Mouse (Mus musculus) liver (tissue): ENCODE data around the gene Dlec1.

Source experiments
- DNase-seq: peaks from one replicate; pipeline ENCODE4 v3.0.0-alpha.2; 2020; ENCODE audit warnings: mixed read lengths

Dlec1 gene

GRCm38 (mm10) chr9:119101992-119102782, at the start of gene Dlec1:
Gene Dlec1 (plus strand): TSS chr9:119102478.
- DNase-seq = peak; percentile 57

GRCm38 (mm10) chr9:119053964-119054576, 48.2 kb upstream of the Dlec1 start:
- no peak for DNase-seq

- no peak for DNase-seq
These were observed 46.9 kb upstream of the Dlec1 start for GRCm38 (mm10) chr9:119055336-119055735.

DNA sequence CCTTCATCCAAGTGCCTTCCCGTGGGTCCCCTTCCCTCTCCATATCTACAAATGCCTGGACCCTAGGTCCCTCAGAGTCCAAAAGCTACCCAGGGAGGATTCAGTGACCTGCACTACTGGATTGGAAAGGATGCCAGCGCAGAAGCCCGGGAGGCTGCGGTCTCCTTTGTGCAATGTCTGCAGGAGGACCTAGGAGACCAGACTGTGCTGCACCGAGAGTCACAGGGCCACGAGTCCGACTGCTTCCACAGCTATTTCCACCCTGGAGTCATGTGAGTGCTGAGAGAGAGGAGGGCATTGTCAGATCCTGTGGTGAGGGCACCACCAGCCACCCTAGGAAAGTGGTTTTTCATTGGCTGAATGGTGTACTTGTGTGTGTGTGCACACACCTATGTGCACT, 44.0 kb upstream of the Dlec1 start:
- DNase-seq = no peak

DNA sequence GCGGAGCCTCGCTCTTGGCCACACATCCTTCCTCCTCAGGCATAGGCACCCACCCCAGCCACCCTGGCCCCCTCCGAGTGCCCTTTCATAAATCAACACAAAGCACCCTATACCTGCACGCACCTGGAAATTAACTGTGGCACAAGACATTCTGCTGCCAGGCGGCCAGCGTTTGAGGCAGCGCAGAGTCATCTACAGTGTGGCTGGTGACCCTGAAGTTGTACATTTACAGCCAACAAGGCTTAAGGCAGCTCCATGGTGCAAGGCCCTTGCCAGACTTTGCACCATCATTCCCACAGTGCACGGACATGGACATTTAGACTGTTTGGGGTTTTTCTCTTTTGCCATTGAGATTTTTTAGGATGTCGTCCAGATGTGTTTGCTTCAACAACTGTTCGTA, 41.6 kb upstream of the Dlec1 start:
- no peak for DNase-seq

GRCm38 (mm10) chr9:119063036-119063644, 39.1 kb upstream of the Dlec1 start:
- DNase-seq = peak; percentile 60

- no peak for DNase-seq
These were observed 38.0 kb upstream of the Dlec1 start for GRCm38 (mm10) chr9:119064296-119064695.

DNA sequence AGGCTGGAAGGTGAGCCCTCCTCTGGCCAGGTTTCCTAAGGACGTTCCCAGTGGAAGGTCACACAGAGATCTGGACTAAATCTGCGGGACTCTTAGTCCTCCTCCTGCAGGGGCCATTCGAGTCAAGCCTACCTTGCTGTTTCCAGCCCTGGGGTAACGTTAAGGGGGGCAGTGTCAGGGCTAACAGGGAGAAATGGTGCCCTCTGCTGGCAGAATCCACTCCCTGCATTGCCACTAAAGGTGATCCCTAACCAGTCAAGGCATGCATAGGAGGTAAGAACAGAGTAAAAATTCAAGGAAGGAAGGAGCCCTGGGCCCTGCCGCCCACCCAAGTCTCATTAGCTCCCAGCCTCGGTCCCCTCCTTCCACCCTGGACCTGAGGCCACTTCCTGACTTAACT, 34.7 kb upstream of the Dlec1 start:
- DNase-seq = peak; percentile 72

- DNase-seq = no peak
These were observed 34.0 kb upstream of the Dlec1 start for GRCm38 (mm10) chr9:119068266-119068665.

DNA sequence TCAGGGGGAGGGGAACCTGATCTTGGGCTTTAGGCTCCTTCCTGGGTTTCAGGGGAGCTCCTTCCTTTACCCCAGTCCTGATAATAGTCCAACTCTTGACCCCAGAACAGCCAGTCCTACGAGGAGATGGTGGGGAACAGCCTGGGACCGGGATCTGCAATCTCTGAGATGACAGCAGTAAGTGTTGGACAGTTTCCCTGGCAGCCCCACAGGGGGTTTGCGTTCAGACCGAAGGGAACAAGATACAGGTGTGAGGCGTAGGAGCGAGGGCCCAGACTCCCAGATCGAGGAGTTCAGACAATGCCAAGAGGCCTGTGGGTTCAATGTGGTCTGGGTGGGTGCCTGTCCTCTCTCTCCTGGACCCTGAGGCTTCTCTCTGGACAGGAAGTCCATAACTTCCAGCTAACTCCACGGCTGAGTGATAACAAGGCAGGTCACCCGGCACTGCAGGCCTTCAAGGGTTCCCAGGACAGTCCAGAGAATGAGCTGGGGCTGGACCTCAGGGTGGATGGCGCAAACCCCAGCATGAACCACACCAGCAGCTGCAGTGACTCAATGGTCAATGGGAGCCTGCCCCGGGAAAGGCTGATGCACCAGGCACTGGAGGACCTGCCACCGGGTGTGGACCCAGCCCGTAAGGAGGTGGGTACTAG, 32.0 kb upstream of the Dlec1 start:
- no peak for DNase-seq

GRCm38 (mm10) chr9:119071786-119072185, 30.5 kb upstream of the Dlec1 start:
- DNase-seq = no peak

- DNase-seq = no peak
These were observed 28.9 kb upstream of the Dlec1 start for GRCm38 (mm10) chr9:119073184-119073895.

DNA sequence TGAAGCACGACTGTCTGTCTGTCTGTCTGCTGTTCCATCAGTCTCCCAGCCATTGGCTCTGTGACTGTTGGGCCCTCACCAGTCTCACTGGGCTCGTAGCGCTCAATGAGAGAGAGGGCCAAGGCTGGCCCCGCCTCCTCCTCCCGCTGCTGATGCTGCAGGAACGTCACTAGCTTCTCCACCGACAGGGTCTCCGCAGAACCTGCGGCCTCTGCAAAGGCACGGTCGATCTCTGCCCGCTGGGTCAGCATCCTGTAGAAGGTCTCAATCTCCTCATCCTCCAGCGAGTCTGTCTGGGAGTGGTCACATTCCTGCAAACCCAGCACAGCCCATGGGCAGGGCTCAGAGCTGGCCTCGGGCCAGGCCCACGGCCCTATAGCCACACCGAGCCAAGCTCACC, 26.6 kb upstream of the Dlec1 start:
- no peak for DNase-seq

GRCm38 (mm10) chr9:119080040-119080675, 22.1 kb upstream of the Dlec1 start:
- no peak for DNase-seq

- DNase-seq = no peak
These were observed 20.2 kb upstream of the Dlec1 start for GRCm38 (mm10) chr9:119082039-119082438.

DNA sequence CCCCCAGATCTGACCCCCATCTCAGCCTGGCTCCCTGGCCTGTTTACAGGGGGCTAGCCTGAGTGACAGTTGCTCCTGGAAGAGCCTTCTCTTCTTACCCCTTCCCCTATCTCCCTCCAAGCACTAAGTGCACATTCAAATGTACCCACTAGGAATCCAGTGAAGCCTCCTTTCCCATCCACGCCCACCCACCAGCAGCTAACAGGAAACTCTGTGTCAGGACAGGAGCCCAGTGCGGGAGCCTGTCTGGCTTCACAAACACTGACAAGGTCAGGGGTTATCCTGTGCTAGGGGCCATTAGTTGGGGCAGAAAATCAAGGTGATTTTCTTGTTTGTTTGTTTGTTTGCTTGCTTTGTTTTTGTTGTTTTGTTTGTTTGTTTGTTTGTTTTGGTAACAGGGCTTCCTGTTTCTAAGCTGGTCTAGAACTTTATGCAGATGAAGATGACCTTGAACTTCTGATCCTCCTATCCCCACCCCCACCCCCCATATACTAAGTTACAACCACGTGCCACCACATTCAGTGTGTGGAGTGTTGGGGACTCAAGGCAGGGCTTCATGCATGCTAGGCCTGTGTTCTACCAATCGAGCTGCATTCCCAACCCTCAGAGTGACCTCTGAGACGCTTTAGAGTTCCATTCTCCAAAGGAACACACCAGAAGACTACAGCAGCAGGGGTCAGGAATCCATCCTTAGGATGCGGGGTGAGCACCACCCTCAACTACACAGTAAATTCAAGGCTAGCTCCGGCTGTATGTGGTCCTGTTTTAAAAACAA, 19.4 kb upstream of the Dlec1 start:
- DNase-seq = no peak

- DNase-seq = no peak
These were observed 18.3 kb upstream of the Dlec1 start for GRCm38 (mm10) chr9:119083966-119084365.

- DNase-seq = no peak
These were observed 15.8 kb upstream of the Dlec1 start for GRCm38 (mm10) chr9:119086451-119086850.

GRCm38 (mm10) chr9:119087309-119087708, 15.0 kb upstream of the Dlec1 start:
- no peak for DNase-seq

DNA sequence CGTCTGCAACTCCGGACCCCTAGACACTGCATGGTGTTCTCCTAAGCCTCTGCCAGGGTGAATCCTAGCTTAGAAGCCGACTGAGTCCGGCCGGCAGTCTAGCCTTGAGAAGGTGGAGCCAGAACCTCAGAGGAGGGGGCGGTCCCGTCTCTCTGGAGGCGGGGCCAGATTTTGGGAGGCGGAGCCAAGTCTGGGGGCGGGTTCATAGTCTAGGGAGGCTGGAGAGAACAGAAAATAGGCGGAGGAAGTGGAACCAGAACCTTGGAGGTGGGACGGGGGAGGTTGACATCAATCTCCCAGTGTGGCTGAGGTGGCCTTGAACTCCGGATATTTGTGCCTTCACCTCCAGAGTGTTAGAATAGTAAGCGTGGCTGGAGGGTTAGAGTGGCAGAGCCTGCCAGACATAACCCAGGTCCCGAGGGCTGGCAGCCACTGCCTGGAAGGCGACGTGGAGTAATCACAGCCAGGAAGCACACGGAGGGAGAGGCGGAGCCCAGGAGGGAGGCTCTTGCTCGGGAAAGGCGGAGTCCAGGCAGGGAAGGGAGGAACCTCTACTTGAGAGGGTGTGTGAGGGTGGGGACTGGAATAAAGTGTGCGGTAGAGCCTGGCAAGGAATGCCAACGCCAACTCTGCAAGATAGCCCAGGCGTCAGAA, 14.0 kb upstream of the Dlec1 start:
- peak; percentile 81 for DNase-seq

- no peak for DNase-seq
These were observed 12.8 kb upstream of the Dlec1 start for GRCm38 (mm10) chr9:119089437-119089836.
